Mouse (Mus musculus) cerebellum, adult 9-11 months (tissue): ENCODE results near the gene Itga2b.

Experiments
- DNase-seq: peaks from one replicate; pipeline ENCODE4 v3.0.0; 2022

Itga2b gene

GRCm38 (mm10) chr11:102410345-102410744 is 59.6 kb downstream of the Itga2b start:
- DNase-seq, result peak; percentile 27

- DNase-seq, result no peak
Measured at GRCm38 (mm10) chr11:102409795-102410330, 60.1 kb downstream of the Itga2b start.

- DNase-seq, result peak; percentile 56
Measured at GRCm38 (mm10) chr11:102408888-102409794, 60.8 kb downstream of the Itga2b start.

- DNase-seq, result peak; percentile 99
Measured at GRCm38 (mm10) chr11:102408344-102408876, 61.5 kb downstream of the Itga2b start.

- DNase-seq, result no peak
Measured at GRCm38 (mm10) chr11:102407834-102408215, 62.1 kb downstream of the Itga2b start, which contains the start of gene Slc25a39. Slc25a39 (minus strand) TSS chr11:102407946.

- DNase-seq, result peak; percentile 93
Measured at GRCm38 (mm10) chr11:102406900-102407833, 62.8 kb downstream of the Itga2b start.

GRCm38 (mm10) chr11:102406401-102406800 is 63.5 kb downstream of the Itga2b start:
- peak; percentile 74 for DNase-seq

- peak; percentile 64 for DNase-seq
Measured at GRCm38 (mm10) chr11:102405544-102406285, 64.2 kb downstream of the Itga2b start.

GRCm38 (mm10) chr11:102404161-102405010 is 65.5 kb downstream of the Itga2b start:
- peak; percentile 68 for DNase-seq

- DNase-seq, result peak; percentile 54
Measured at GRCm38 (mm10) chr11:102403657-102404056, 66.3 kb downstream of the Itga2b start.
